Comparison of ENCODE assay signal across 5 mouse cellular contexts in genomic region chr10:26938464-26938863, GRCm38 (mm10).
A peak's percentile ranks its signal among the peaks of the same experiment; 100 is the strongest.
DNase-seq lines count a peak whose midpoint lies in the region; TF ChIP-seq lines count a peak whose summit lies in the region.
"Not testable (repeated sequence)": the region's sequence is repeated elsewhere in the genome, so short reads cannot be mapped to it uniquely, and the experiment has no call there.

No protein-coding gene starts in this region.

- in situ Hi-C loops in ES-E14 (cut with MboI; ENCODE audit: low sequenced_read_pairs in 2 of 2, unreplicated experiment in 2 of 2): not testable (repeated sequence)

- H3K9me3 ChIP-seq in ES-Bruce4 (replicated peaks; ENCODE audit: control insufficient read depth, insufficient read depth, low read length, poor library complexity, severe bottlenecking): peaks cover 27% of the 10 kb centered on the region
- not testable (repeated sequence) for H3K9me3 ChIP-seq in ES-E14 (ENCODE audit: control insufficient read depth, insufficient read depth, low read depth, low read length)

- not testable (repeated sequence) for H3K4me3 ChIP-seq in ES-Bruce4 (ENCODE audit: low read depth, low read length); ES-E14 (ENCODE audit: insufficient read depth in 1 of 2, low read depth in 1 of 2, low read length in 2 of 2, poor library complexity in 1 of 2, severe bottlenecking in 1 of 2)

- TF ChIP-seq POLR2A in ES-Bruce4 (IDR thresholded peaks at IDR 0.05; ENCODE audit: insufficient read depth, low read length): not testable (repeated sequence)

- not testable (repeated sequence) for H3K9ac ChIP-seq in ES-Bruce4 (ENCODE audit: low read depth, poor library complexity, severe bottlenecking); ES-E14 (ENCODE audit: insufficient read depth, low read depth, low read length, poor library complexity, severe bottlenecking)

- not testable (repeated sequence) for TF ChIP-seq CTCF in ES-Bruce4 (IDR thresholded peaks at IDR 0.05; ENCODE audit: low read depth, low read length)

- DNase-seq in ES-CJ7 (ENCODE audit: low read depth, low spot score): peak; percentile 57
- DNase-seq in ES-E14 (ENCODE audit: low read depth, low spot score): not testable (repeated sequence)
- DNase-seq in R1 (ENCODE audit: low read depth, low spot score): peak; percentile 87
- peak; percentile 48 for DNase-seq in ZHBTc4 (ENCODE audit: low read depth, low spot score)

- not testable (repeated sequence) for TF ChIP-seq EP300 in ES-Bruce4 (IDR thresholded peaks at IDR 0.05; ENCODE audit: insufficient read depth, low read depth, low read length)

- not testable (repeated sequence) for H3K27me3 ChIP-seq in ES-Bruce4 (ENCODE audit: control insufficient read depth, insufficient read depth, low read length, poor library complexity, severe bottlenecking)

- H3K27ac ChIP-seq in ES-Bruce4 (ENCODE audit: insufficient read depth, low read length): peak overlapping the region; percentile 44; the same call in 1 of the 2 replicates
- H3K27ac ChIP-seq in ES-E14 (ENCODE audit: insufficient read depth, low read depth, low read length, poor library complexity, severe bottlenecking): peak overlapping the region; percentile 31; the same call in 1 of the 2 replicates

- H3K4me1 ChIP-seq in ES-Bruce4 (ENCODE audit: control insufficient read depth, insufficient read depth, low read length); ES-E14 (ENCODE audit: control insufficient read depth in 2 of 2, insufficient read depth in 2 of 2, low read length in 2 of 2, poor library complexity in 1 of 2): not testable (repeated sequence)

- not testable (repeated sequence) for H3K36me3 ChIP-seq in ES-Bruce4 (ENCODE audit: control insufficient read depth, insufficient read depth, low read length, poor library complexity, severe bottlenecking); ES-E14 (ENCODE audit: control insufficient read depth, insufficient read depth, low read length, poor library complexity, severe bottlenecking)
